Mouse (Mus musculus) limb, embryonic 14.5 days (tissue): ENCODE data around the gene Elovl7. TPM values are rescaled to one million over a fixed set of nuclear protein-coding genes. Genes with fewer than 3 reads are reported as not detected.

Experiments
- ATAC-seq: fragments of 200-750 bp; cut with Nextera tagmentation; 2 replicates; pipeline ENCODE4 v1.8.0; 2017; ENCODE audit warnings: low read depth, moderate number of reproducible peaks, moderate TSS enrichment; ENCODE audit not compliant: low FRiP score
- DNase-seq: peaks from one replicate; pipeline ENCODE4 v3.0.0-alpha.2; 2015; ENCODE audit warnings: low spot score
- H3K27ac ChIP-seq: fragments of 300-500 bp; sonication (generic); replicated peaks from 2 replicates; pipeline ENCODE4 v1.5.1; 2014; ENCODE audit warnings: low read depth, mild to moderate bottlenecking, low read length, moderate library complexity, mixed read lengths
- H3K27me3 ChIP-seq: fragments of 300-500 bp; sonication (generic); 2 replicates; pipeline ENCODE4 v1.6.1; 2014; ENCODE audit warnings: low read length, mixed read lengths; ENCODE audit not compliant: control insufficient read depth, insufficient read depth
- H3K36me3 ChIP-seq: fragments of 300-500 bp; sonication (generic); 2 replicates; pipeline ENCODE4 v1.6.1; 2014; ENCODE audit warnings: mild to moderate bottlenecking, low read length, moderate library complexity, mixed read lengths; ENCODE audit not compliant: control insufficient read depth, insufficient read depth
- H3K4me1 ChIP-seq: fragments of 300-500 bp; sonication (generic); 2 replicates; pipeline ENCODE4 v1.6.1; 2014; ENCODE audit warnings: antibody characterized with exemption, low read length, mixed read lengths; ENCODE audit not compliant: control insufficient read depth, insufficient read depth
- H3K4me2 ChIP-seq: fragments of 300-500 bp; sonication (generic); replicated peaks from 2 replicates; pipeline ENCODE4 v1.6.1; 2014; ENCODE audit warnings: low read depth, mild to moderate bottlenecking, low read length, moderate library complexity; ENCODE audit not compliant: severe bottlenecking
- H3K4me3 ChIP-seq: fragments of 300-500 bp; sonication (generic); replicated peaks from 2 replicates; pipeline ENCODE4 v1.5.1; 2014; ENCODE audit warnings: low read length
- H3K9ac ChIP-seq: fragments of 300-500 bp; sonication (generic); 2 replicates; pipeline ENCODE4 v1.6.1; 2014; ENCODE audit warnings: mild to moderate bottlenecking, low read depth, low read length, moderate library complexity; ENCODE audit not compliant: severe bottlenecking
- H3K9me3 ChIP-seq: fragments of 300-500 bp; sonication (generic); 2 replicates; pipeline ENCODE4 v1.6.1; 2016; ENCODE audit warnings: low read length; ENCODE audit not compliant: control insufficient read depth
- POLR2A ChIP-seq: fragments of 200-500 bp; IDR thresholded peaks from 2 replicates; pipeline ENCODE4 v1.8.0; 2012; ENCODE audit warnings: inconsistent platforms, mild to moderate bottlenecking, moderate library complexity, borderline replicate concordance; ENCODE audit not compliant: insufficient read depth, insufficient read length; ENCODE audit errors: extremely low read depth
- WGBS: fragments of 180-500 bp; shearing (Covaris S2); extraction: QIAGEN DNeasy Blood & Tissue Kit; methylation state at CpG from one replicate; pipeline ENCODE4 v1.1.7; 2014; 5-methylcytosine and 5-hydroxymethylcytosine counted together
- polyA plus RNA-seq, 2 experiments: library from polyadenylated mRNA; depleted of rRNA in 1 of 2; stranded (reverse) in 1 of 2; unstranded in 1 of 2; fragments of >200 nt; fragmentation: Nextera tagmentation in 1 of 2; extraction: Ambion mirVana in 1 of 2; gene quantifications; 2 replicates each; pipeline versions ENCODE4 v1.2.1 to v1.2.3; 2012 to 2014

Elovl7 gene
- polyA plus RNA-seq, 2 experiments, result 1.4 to 4.8 TPM

- ATAC-seq (no peak), DNase-seq (no peak)
- no peaks in the 10 kb centered on the region for H3K36me3 ChIP-seq
- no peaks in the 10 kb centered on the region for H3K9me3 ChIP-seq
- WGBS, result 85% methylated on average over 5 of the region's 5 CpGs
- no peaks in the 10 kb centered on the region for H3K27me3 ChIP-seq
- H3K9ac ChIP-seq, result no peak overlapping the region
- no peak overlapping the region for H3K27ac ChIP-seq
- no peaks in the 10 kb centered on the region for H3K4me1 ChIP-seq
- H3K4me2 ChIP-seq, result no peak overlapping the region
- TF ChIP-seq POLR2A, result no peak
- no peak overlapping the region for H3K4me3 ChIP-seq
These were observed 27.5 kb downstream of the Elovl7 start for GRCm38 (mm10) chr13:108241715-108242114.

GRCm38 (mm10) chr13:108245086-108245697, 31.0 kb downstream of the Elovl7 start:
- no peak for TF ChIP-seq POLR2A
- no peak overlapping the region for H3K27ac ChIP-seq
- no peaks in the 10 kb centered on the region for H3K4me1 ChIP-seq
- no peaks in the 10 kb centered on the region for H3K27me3 ChIP-seq
- H3K9me3 ChIP-seq, result no peaks in the 10 kb centered on the region
- H3K9ac ChIP-seq, result no peak overlapping the region
- ATAC-seq (no peak), DNase-seq (no peak)
- 82% methylated on average over 11 of the region's 11 CpGs for WGBS
- no peak overlapping the region for H3K4me2 ChIP-seq
- H3K36me3 ChIP-seq, result no peaks in the 10 kb centered on the region
- H3K4me3 ChIP-seq, result no peak overlapping the region

- no peak overlapping the region for H3K9ac ChIP-seq
- WGBS, result 69% methylated on average over 5 of the region's 5 CpGs
- H3K4me1 ChIP-seq, result no peaks in the 10 kb centered on the region
- no peaks in the 10 kb centered on the region for H3K9me3 ChIP-seq
- no peak overlapping the region for H3K4me3 ChIP-seq
- no peak for TF ChIP-seq POLR2A
- no peak for ATAC-seq
- H3K27me3 ChIP-seq, result no peaks in the 10 kb centered on the region
- H3K36me3 ChIP-seq, result no peaks in the 10 kb centered on the region
- no peak overlapping the region for H3K4me2 ChIP-seq
- DNase-seq, result no peak
- H3K27ac ChIP-seq, result no peak overlapping the region
These were observed 36.9 kb downstream of the Elovl7 start for GRCm38 (mm10) chr13:108251106-108251505.

- DNase-seq, result no peak
- no peak overlapping the region for H3K4me2 ChIP-seq
- H3K9me3 ChIP-seq, result no peaks in the 10 kb centered on the region
- no peak for ATAC-seq
- H3K36me3 ChIP-seq, result no peaks in the 10 kb centered on the region
- H3K4me3 ChIP-seq, result no peak overlapping the region
- no peaks in the 10 kb centered on the region for H3K4me1 ChIP-seq
- no peak overlapping the region for H3K9ac ChIP-seq
- no peak for TF ChIP-seq POLR2A
- no peak overlapping the region for H3K27ac ChIP-seq
- no peaks in the 10 kb centered on the region for H3K27me3 ChIP-seq
- WGBS, result 81% methylated on average over 5 of the region's 5 CpGs
These were observed 39.8 kb downstream of the Elovl7 start for GRCm38 (mm10) chr13:108253977-108254376.

- no peak for TF ChIP-seq POLR2A
- no peaks in the 10 kb centered on the region for H3K4me1 ChIP-seq
- 74% methylated on average over 8 of the region's 8 CpGs for WGBS
- H3K36me3 ChIP-seq, result no peaks in the 10 kb centered on the region
- ATAC-seq (no peak), DNase-seq (no peak)
- no peak overlapping the region for H3K4me3 ChIP-seq
- no peak overlapping the region for H3K27ac ChIP-seq
- no peaks in the 10 kb centered on the region for H3K27me3 ChIP-seq
- H3K9me3 ChIP-seq, result no peaks in the 10 kb centered on the region
- no peak overlapping the region for H3K4me2 ChIP-seq
- H3K9ac ChIP-seq, result no peak overlapping the region
These were observed 48.8 kb downstream of the Elovl7 start for GRCm38 (mm10) chr13:108263042-108263441.
